Mouse (Mus musculus) kidney, adult 8-10 months (tissue): ENCODE results near the gene Mcat.

Experiments
- DNase-seq, 2 experiments: peaks; one replicate each; pipeline ENCODE4 v3.0.0; 2022

The Mcat gene

DNA sequence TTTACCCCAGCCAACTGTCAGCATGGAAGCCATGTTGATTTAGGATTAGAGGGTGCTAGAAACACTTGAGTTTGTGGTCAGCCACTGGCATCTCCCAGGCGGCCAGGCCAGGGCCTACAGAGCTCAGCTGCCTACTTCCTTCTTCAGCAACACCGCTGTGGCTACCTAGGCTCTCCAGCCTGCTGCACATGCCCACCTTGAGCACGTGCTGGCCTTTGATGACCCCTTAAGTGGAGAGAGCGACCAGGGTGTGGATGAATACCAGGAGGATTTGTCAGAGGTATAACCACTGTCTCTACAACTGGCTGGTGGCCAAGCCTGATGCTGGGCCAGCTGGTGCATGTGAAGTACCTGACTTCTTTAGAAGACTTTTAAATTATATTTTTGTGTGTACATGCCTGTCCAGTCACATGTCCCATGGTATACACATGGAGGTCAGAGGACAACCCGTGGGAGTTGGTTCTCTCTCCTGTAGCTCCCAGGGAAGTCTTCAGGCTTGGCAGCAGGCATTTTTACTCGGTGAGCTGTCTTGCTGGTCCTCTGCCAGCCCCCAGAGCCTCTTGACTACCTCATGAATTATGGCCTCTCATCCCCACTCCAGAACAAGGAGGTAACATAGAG is 11.3 kb upstream of the Mcat start:
- no peak for DNase-seq

DNA sequence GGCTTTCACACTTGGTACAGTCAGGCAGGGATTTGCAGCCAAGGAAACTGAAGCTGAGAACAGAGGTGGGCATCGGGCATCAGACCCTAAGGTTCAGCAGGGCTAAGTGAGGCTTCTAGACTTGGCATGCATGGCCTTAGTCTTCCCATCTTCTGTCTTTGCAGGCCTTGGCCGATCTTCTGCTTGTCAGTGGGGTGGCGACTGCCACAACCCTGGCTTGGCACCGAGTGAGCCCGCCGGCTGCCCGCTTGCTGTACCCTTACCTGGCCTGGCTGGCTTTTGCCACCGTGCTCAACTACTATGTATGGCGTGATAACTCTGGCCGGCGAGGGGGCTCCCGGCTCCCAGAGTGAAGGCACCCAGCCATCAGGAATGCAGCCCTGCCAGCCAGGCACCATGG is 10.0 kb upstream of the Mcat start:
- no peak for DNase-seq

DNA sequence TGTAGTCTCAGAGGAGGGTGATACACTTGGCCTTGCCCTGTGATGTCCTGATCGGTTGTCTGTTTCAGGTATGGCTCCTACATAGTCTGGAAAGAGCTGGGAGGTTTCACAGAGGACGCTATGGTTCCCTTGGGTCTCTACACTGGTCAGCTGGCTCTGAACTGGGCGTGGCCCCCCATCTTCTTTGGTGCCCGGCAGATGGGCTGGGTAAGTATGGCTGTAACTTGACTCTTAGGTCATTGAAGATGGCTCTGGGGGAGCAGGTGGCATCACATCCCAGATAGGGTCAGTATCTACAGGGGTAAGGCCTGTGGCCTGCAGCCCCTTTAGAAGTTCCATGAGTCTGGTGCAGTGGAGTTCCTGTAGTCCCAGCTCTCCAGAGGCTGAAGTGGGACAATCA is 8.5 kb upstream of the Mcat start:
- no peak for DNase-seq

DNA sequence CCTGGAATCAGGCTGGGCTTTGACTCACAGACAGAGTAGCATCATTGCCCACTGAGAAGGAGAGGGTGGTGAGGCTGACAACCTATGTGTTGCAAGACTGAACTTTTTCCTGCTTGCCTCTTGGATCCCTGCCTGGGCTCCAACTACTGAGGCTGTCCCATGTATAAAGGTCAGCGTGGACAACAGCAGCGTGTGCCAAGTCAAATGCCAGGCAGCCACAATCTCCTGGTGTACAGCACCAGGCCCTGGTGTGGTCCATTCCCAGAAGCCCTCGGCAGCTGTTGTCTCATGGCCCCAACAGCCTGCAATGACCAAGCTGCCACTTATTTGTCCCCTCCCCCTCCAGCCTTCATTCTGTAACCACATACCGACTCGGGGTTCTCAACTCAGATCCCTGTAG is 8.0 kb upstream of the Mcat start:
- peak; percentile 76 to 78 for DNase-seq

DNA sequence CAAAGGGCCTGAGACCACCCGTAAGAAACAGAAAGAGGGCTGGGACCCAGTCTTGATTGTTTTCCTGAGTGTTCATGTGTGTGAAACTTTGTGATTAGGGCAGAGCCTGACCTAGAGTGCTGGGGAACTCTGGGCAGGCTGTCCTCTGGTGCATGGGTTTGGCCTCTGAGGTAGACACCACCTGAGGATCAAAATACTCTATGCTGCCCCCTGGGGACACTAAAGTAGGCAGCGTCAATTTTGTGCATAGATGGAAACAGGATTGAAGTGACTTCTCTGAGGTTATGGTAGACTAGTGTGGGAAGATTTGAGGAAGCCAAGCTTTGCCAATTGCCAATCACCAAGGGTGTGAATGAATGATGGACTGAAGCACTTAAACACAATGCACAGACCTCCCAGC is 7.1 kb upstream of the Mcat start:
- DNase-seq: no peak

DNA sequence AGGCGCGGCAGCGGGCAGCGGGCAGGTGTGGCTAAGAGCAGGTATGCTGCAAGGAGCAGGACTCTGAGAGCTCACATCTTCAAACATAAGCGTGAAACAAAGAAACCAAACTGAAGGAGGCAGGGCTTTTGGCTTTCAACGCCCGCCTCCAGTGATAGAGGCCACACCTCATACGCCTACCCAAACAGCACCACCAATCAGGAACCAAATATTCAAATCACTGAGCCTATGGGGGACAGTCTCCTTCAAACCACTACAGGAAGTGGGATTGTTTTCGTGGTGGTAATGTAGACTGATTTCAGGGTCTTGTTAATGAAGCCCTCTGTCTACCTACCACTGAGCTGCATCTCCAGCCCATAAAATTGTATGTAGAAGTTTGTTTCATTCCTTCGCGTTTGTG is 6.1 kb upstream of the Mcat start:
- DNase-seq: no peak

DNA sequence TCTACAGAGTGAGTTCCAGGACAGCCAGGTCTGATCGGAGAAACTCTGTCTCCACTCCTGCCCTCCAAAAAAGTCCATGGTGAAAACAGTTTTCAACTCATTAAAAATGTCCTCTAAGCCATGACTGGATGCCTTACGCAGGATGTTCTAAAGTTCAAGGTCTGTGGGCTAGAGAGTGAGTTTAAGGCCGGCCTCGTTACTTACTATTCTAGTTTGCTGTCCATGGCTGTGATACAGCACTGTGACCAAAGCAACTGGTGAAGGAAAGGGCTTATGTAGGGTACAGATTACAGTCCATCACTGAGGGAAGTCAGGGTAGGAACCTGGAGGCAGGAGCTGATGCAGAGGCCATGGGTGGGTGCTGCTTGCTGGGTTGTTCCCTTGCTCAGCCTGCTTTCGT is 5.0 kb upstream of the Mcat start:
- DNase-seq: no peak

DNA sequence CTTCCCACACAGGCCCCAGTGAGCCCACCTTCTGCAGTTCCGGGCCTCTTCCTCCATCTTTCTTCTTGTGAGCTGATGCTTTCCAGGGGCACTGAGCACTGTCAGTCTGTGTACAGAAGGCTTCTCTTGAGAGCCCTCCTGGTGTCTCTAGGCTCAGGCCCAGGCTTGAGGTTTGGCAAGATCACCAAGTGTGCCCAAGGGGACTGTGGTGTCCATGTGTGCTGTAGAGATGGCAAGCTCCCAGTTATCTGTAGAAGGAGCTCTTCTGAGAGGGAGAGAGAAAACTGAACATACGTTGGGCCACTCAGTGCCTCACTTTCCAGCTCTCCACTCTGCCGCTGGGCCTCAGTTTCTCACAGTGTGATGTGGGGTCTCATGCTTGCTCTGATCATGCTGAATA is 4.1 kb upstream of the Mcat start:
- DNase-seq: no peak

DNA sequence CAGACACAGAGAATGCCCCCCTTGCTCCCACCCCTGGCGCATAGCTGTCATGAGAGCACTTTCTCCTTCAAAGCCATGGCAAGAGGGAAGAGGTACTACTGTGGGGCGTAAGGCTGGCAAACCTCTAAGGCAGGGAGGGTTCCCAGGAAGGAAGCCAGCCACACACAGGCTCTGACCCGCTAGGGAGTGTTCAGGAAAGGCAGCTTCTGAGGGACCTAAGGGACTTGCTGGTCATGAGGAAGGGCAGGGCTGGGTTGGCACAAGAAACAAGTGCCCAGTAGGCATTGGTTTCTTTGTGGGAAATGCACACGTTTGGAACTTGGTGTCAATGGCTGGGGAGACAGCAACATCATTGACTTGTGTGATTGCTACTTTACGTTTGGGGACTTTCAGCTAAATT is 2.4 kb upstream of the Mcat start:
- no peak for DNase-seq

DNA sequence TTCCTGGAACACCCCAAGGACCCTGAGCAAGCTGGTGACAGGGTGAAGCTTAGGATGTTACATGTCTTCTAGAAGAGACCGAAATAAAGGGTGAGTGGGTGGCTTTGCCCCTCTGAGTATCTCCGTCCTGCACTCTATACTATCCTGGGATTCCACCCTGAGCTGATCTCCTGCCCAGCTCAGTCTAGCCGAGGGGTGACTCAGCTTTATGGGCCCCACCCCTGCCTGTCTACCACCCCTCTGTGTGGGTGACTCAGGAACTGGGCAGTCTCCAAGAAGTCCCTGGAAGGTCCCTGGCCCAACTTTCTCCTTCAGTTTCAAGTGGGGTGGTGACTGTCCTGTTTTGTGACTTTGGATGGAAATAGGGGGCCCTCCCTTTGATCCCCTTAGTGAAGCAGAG is 1.8 kb upstream of the Mcat start:
- no peak for DNase-seq

DNA sequence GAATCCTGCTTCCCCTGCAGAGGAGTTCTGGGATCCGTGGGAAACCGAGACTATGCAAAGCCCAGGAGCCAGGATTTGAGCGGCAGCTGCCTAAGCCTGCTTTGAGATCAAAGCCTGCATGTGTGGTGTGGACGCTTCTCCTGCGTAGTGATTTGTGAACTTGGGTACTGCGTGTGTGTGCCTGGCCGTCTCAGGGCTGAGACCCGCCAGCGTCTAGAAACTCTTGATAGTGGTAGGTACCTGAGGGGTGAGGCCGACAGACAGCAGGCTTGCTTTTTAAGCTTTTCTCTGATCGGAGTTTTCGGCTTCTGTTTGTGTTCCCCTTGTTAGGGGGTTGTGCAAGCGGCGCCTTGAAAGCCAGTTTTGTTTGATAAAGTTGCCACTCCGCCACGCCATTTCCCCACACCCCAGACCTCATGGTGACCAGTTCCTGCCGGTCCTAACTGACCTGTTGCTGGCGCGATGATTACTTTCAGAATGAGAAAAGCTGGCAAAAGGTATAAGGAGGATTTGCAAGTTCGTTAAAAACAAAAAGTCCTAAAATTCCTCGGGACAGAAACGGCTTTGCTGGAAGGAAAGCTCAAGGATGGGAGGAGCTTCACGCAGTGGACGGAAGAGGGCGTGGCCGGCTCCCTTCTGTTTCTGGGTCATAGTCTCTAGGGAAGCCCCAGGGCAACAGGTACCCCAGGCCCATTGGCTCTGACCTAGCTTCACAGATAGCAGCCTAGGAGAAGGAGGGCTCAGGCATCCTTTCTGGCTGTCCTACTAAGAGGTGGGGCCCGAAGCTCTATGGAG is 467 bp upstream of the Mcat start:
- DNase-seq: peak; percentile 43 to 73

DNA sequence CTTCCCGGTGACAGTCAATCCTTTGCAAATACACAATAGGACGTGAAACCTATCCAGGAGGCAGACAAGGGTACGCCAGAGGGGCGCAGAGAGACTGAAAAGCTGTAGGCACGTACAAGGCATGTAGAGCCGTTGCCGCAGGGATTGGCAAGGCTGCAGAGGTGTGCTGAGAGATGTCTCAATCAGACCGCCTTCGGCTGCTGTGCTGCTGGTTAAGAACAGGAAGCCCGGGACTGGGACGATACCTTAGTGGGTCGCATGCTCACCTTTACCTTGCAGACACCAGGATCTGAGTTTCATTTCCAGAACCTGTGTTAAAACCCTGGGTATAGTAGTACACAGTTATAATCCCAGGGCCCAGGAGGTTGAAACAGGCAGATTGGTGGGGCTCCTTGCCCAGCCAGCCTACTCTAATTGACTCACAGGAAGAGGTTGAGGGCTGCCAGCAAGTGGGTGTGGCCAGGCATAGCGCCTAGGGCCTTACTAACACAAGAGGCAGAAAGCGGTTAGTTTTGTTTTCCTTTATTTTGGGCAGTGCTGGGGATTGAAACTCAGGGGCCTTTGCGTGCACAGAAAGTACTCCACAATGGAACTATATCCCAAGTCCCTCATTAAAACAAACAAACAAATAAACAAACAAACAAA is 839 bp downstream of the Mcat start:
- peak; percentile 87 for DNase-seq

DNA sequence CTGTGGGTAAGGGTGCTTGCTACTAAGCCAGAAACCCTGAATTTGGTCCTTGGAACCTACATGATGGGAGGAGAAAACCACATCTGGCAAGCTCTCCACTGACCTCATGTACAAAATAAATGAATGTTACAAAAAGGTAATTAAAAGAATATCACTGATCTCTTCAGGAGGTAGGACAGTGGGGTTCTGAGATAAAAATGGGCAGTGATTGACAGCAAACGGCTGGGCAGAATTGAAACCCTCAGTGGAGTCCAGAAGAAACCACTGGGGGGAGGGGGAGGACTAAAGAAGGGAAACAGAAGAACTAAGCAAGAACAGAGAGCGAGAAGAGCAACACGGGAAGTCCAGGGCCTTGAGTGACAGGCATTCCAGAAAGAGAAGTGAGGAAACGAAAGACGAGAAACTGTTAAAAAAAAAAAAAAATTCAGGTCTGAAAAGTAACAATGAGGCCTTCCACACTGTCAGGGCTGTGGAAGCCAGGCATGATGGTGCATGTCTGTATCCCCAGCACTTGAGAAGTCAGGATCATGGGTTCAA is 2.6 kb downstream of the Mcat start:
- no peak for DNase-seq

DNA sequence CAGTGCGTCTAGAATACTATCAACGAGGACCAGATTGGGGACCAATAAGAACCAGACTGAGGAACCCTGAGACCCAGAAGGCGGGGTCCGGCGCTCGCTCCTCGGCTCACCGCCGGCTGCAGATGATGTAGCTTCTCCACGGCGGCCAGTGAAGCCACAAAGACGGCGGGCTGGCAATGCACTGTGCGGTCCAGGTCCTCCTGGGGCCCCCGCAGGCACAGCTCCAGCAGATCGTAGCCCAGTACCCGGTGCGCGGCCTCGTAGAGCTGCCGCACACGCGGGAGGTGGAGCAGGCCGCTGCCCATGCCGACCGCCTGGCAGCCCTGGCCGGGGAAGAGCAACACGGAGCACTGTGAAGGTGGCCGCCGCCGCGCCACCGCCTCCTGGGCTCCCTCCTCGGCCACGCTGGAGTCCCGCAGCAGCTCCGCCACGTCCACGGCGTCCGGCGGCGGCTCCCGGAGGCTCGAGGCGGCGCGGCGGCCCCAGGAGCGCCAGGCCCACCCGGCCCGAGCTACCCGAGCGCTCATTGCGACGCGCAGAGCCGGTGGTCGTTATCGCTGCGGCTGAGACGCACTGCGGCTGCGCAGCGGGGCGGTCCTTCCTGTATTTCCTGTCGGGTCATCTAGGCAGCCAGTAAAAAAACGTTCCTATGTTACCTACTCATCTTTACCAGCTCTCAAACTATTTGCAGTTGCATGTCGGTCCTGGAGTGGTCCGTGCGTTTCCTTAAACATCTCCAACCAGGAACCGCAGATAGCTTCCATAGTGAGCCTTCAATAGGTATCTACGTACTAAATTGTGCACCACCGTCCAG is 8.2 kb downstream of the Mcat start:
- peak; percentile 83 to 84 for DNase-seq

DNA sequence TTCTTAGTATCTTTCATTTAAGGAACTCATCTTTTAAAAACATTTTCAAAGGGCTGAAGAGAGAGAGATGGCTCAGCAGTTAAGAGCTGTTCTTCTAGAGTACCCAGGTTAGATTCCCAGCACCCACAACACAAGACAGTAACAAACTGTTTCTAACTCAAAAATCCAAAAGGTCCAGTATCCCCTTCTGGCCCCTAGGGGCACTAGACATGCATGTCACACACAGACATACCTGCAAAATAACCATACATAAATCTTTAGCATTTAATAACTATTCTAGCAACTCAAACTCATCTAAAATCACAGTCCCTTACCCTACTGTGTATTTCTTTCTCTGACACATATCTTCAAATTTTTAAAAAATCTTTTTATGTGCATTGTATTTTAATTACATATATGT is 9.8 kb downstream of the Mcat start:
- no peak for DNase-seq

DNA sequence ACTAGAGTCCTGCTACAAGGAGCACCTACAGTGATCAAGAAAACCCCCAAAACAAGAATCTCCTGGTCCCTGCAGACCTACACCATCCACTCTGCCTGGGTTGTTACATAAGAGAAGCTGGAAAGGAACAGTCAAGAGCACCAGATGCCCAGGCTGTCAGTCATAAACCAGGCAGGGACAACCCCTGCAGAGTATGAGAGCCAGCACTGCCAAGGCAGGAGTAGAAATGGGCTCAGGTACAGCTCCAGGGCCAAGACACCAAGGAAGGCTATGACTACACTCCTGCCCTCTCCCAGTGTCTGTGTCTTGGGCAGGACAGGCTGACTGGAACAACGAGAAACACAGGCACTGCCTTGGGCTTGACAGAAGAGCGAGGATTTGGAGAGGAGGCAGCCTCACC is 13.4 kb downstream of the Mcat start:
- no peak for DNase-seq

DNA sequence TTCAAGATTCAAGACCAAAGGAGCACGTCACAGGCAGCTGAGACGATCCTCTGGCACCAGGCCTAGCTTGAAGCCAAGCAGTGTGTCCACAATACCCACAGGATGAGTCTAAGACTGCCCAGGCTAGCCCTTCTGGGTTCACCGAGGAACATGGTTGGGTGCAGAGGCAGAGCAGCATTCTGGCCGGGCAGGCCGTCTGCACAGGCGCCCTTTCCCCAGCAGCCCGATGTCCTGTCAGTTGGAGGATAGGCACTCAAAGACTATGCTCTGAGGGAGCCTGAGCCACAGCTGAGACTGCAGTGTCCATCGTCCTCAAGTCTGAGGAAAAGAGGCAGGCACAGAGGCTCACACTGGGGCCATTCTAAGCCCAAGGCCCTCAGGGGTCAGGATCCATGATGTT is 16.4 kb downstream of the Mcat start:
- no peak for DNase-seq

DNA sequence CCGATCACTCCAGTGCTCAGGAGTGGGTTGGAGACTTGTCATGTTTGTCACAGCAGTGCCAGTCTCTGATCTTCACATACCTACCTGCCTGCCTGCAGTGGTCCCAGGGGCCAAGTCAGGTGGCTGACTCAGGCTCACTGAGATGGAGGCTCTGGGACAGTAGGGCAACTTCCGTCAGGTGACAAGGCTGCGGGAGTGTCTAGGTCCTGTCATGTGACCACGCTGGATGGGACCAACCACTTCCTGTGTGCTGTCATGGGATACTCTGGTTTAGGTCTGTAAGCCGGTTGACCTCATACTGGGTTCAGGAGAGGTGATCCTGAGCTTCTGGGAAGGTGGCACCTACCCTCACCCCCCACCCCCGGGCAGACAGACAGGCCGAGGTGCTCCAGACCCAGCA is 17.6 kb downstream of the Mcat start:
- DNase-seq: no peak

DNA sequence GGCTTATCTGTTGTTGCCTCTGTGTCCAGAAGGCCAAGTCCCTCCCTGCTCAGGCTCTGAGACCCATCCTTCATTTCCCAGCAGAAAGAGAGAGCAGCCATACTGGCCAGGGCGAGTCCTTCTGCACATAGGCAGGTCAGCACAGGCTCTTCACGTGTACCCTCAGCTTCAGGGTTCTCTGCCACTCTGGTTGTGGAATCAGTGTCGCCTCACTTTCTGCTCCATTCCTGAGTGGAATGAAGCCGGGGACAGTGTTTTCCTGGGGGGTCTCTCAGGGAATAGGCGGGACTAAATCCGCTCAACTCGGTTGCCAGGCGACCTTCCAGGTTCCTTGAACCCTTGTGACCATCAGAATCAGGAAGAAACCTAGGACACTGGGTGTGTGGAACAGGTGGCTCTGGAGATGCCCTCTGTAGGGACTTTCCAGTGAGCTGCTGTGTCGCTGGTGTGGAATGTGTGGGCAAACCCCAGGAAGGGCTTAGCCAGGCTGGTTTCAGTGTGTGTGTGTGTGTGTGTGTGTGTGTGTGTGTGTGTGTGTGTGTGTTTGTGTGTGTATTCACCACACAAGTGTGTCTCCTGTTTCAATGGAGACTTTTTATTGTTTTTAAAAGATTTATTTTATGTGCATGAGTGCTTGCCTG is 21.8 kb downstream of the Mcat start:
- no peak for DNase-seq

DNA sequence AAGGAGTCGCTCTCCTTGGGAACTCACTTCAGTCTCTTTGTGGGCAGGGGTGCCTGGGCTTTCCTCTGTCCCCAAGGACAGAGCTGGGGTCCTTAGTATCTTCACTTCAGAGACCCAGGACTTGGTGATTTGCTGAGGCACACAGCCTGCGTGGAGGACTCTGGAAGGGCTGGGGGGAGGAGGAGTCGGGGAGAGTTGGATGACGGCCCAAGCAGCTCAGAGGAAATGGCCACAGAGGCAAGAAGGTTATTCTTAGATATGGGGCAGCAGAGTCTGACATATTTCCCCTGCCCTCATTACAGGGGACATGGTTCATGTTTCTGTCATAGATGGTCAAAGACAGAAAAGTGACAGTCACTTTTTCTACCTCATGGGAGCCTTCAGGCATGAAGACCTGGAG is 23.7 kb downstream of the Mcat start:
- DNase-seq: peak; percentile 61 to 74

DNA sequence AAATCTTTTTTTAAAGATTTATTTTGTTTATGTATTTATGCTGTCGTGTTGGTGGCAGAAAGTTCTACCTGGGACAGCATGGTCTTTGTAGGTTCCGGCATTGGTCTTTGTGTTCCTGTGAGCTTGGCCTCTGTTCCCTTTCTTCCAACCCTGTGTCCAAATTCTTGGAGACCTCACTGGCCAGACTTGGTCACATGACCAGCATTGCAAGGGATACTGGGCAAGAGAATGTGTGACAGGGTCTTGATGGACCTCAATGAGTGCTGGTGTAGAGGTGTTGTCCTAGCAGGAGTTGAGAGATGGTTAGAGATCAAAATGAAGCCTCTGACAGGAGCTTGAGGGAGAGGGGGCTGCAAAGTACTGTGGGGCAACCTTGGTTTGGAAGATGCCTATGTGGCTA is 24.7 kb downstream of the Mcat start:
- DNase-seq: no peak

DNA sequence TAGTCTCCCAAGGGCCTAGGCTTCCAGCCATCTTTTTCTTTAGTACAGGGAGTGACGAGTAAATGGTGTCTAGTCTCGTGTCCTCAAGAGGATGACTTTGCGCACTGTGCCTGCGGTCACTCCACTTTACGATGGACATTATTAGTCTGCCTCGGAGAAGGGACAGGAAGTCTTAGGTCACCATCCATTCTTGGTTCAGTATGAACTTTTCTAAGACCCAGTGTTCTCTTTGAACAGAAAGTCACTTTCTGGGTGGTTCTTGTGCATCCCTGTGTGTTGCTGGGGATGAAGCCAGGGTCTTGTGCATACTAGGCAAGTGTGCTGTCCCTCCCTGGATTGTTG is 27.7 kb downstream of the Mcat start:
- DNase-seq: no peak
